Mouse (Mus musculus) megakaryocyte progenitor cell, adult 5-6 weeks (primary cell): ENCODE data around the gene Slco4c1. TPM values are rescaled to one million over a fixed set of nuclear protein-coding genes. Genes with fewer than 3 reads are reported as not detected.

Experiments
- ATAC-seq: replicated peaks from 2 replicates; pipeline ENCODE4 v1.8.0; 2016; ENCODE audit warnings: mild to moderate bottlenecking, moderate TSS enrichment, inconsistent platforms; ENCODE audit not compliant: poor library complexity
- total RNA-seq, 2 experiments: library from RNA; stranded (forward) in 1 of 2; stranded (reverse) in 1 of 2; fragments of 157-497, 149-512 nt in 1 of 2; fragments of 200-1000 nt in 1 of 2; gene quantifications; 2 replicates each; pipeline versions ENCODE4 v1.2.3 to v1.2.4; 2015 to 2017

The Slco4c1 gene
- total RNA-seq, 2 experiments from 2014 or later: 2.1 to 3.6 TPM

GRCm38 (mm10) chr1:96773712-96774111, 98.3 kb downstream of the Slco4c1 start:
- no peak for ATAC-seq

DNA sequence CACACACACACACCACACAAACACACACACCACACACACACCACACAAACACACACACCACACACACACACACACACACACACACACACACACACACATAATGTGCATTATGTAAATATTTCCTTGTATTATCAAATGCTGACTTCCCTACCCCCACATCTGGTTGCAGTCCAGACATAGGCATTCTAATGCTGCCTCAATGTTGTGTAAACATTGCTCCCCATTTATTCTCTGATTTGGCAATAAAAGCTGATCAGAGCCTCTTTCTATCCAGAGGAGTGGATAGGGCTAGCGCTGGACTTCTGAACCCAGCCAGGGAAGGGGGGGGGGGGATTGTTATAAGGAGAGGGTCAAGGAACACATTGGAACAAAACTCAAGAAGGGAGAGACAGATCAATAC, 101.7 kb downstream of the Slco4c1 start:
- no peak for ATAC-seq

DNA sequence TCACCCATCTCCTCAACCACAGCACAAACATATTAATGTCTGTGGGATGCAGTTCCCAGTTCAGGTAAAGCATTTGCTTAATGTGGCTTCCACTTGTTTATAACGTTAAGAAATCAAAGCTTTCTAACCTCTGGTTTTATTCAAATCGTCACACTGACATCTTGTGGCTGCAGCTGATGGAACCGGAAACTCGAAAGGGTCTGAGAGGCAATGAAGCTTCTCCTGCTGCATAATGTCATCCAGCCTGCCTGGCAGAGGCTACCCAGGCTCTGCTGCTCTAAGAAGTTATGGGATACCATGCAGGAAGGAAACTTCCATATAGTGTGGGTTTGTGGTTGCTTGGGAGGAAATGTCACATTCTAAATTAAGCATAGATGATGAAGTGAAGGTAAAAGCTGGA, 103.7 kb downstream of the Slco4c1 start:
- ATAC-seq: peak; percentile 50

- ATAC-seq: no peak
Observed at GRCm38 (mm10) chr1:96766535-96766934, 105.4 kb downstream of the Slco4c1 start.
